In genomic region chr10:116286697-116287344, GRCm38 (mm10) we compare ENCODE assay signal across 25 mouse cellular contexts. TPM values are rescaled to one million over a fixed set of nuclear protein-coding genes. Genes with fewer than 3 reads are reported as not detected.
A peak's percentile ranks its signal among the peaks of the same experiment; 100 is the strongest.
DNase-seq lines count a peak whose midpoint lies in the region; ATAC-seq and TF ChIP-seq lines count a peak whose summit lies in the region.
"Had no signal": no experiment of that assay in that cellular context is flagged by ENCODE, and none has a peak within 500 bp of the region (broad histone marks: within the 10 kb centered on the region; RNA-seq: fewer than 3 reads in every experiment).

No protein-coding gene starts in this region.

- 0 out of 2 replicates have a peak, but pooled peaks have one; percentile 24 for ATAC-seq in kidney, embryonic 14.5 days (ENCODE audit: low FRiP score, low TSS enrichment)
- peak; percentile 59; the same call in 1 of the 2 replicates for ATAC-seq in kidney, postnatal 0 days (replicated peaks; ENCODE audit: low FRiP score, low read depth)
- 0 out of 2 replicates have a peak, but pooled peaks have one; percentile 33 for ATAC-seq in liver, embryonic 11.5 days (replicated peaks; ENCODE audit: low FRiP score)
- ATAC-seq: CD4-positive, CD25-positive, alpha-beta regulatory T cell, adult 4 months; inflammation-experienced regulatory T-cells, adult 6 months had no signal

- H3K9me3 ChIP-seq in kidney, embryonic 14.5 days (ENCODE audit: control insufficient read depth, low read length): no peaks in the 10 kb centered on the region
- no peaks in the 10 kb centered on the region for H3K9me3 ChIP-seq in kidney, postnatal 0 days (replicated peaks; ENCODE audit: low read length)
- no peaks in the 10 kb centered on the region for H3K9me3 ChIP-seq in liver, embryonic 11.5 days (ENCODE audit: control insufficient read depth, low read length)
- H3K9me3 ChIP-seq: embryonic facial prominence, embryonic 13.5 days; forebrain, embryonic 12.5 days; heart, embryonic 13.5 days; neural tube, embryonic 15.5 days had no signal

- H3K4me3 ChIP-seq in kidney, embryonic 14.5 days (ENCODE audit: low read length): no peak overlapping the region
- no peak overlapping the region for H3K4me3 ChIP-seq in kidney, postnatal 0 days (replicated peaks; ENCODE audit: low read depth, low read length)
- no peak overlapping the region for H3K4me3 ChIP-seq in liver, embryonic 11.5 days (ENCODE audit: low read depth, low read length)
- H3K4me3 ChIP-seq: embryonic facial prominence, embryonic 13.5 days; erythroblast, embryonic 14.5 days; forebrain, embryonic 12.5 days; heart, embryonic 13.5 days; neural tube, embryonic 15.5 days had no signal

- peak; percentile 92 for DNase-seq in heart, adult 11 months
- no peak for DNase-seq in heart, postnatal 4 days
- DNase-seq in kidney, adult 11 months: no peak
- DNase-seq in kidney, postnatal 0 days (ENCODE audit: low spot score): peak; percentile 28
- no peak for DNase-seq in liver, embryonic 11.5 days (ENCODE audit: low spot score)
- DNase-seq in adrenal gland, postnatal 4 days (ENCODE audit: low spot score in 2 of 2): no peak
- no peak for DNase-seq in left cerebral cortex, postnatal 25 days (ENCODE audit: low spot score in 2 of 2)
- DNase-seq: adrenal gland, postnatal 25 days; cerebellum, adult 11 months; cerebellum, adult 9-11 months; lung, postnatal 10 days; thymus, adult 18-20 months; thymus, postnatal 36 days had no signal

- no peak overlapping the region for H3K4me2 ChIP-seq in kidney, embryonic 14.5 days (replicated peaks; ENCODE audit: low read depth, low read length)
- no peak overlapping the region for H3K4me2 ChIP-seq in kidney, postnatal 0 days (ENCODE audit: low read length)
- no peak overlapping the region for H3K4me2 ChIP-seq in liver, embryonic 11.5 days
- H3K4me2 ChIP-seq: embryonic facial prominence, embryonic 13.5 days; forebrain, embryonic 12.5 days; heart, embryonic 13.5 days; hindbrain, embryonic 14.5 days; midbrain, embryonic 11.5 days; neural tube, embryonic 15.5 days had no signal

- intact Hi-C loops in left cerebral cortex, postnatal 25 days (cut with DNase I): no loop called here

- TF ChIP-seq CTCF in kidney, postnatal 0 days (IDR thresholded peaks at IDR 0.05; ENCODE audit: low read depth): no peak

- H3K27ac ChIP-seq in kidney, embryonic 14.5 days (ENCODE audit: low read depth, low read length): no peak overlapping the region
- 0 out of 2 replicates have a peak overlapping the region, but pooled peaks have one; percentile 10 for H3K27ac ChIP-seq in kidney, postnatal 0 days
- no peak overlapping the region for H3K27ac ChIP-seq in liver, embryonic 11.5 days (ENCODE audit: low read depth, low read length)
- H3K27ac ChIP-seq: embryonic facial prominence, embryonic 13.5 days; forebrain, embryonic 12.5 days; hindbrain, embryonic 14.5 days; liver, embryonic 14.5 days; neural tube, embryonic 15.5 days had no signal

- 89% methylated on average over 7 of the region's 7 CpGs for WGBS in kidney, embryonic 14.5 days
- 77% methylated on average over 7 of the region's 7 CpGs for WGBS in kidney, postnatal 0 days
- WGBS in liver, embryonic 11.5 days: 84% methylated on average over 7 of the region's 7 CpGs

- no peaks in the 10 kb centered on the region for H3K4me1 ChIP-seq in kidney, embryonic 14.5 days (ENCODE audit: control insufficient read depth, insufficient read depth, low read length)
- no peaks in the 10 kb centered on the region for H3K4me1 ChIP-seq in kidney, postnatal 0 days (replicated peaks; ENCODE audit: insufficient read depth, low read length)
- no peaks in the 10 kb centered on the region for H3K4me1 ChIP-seq in liver, embryonic 11.5 days (replicated peaks; ENCODE audit: control insufficient read depth, insufficient read depth, low read length)
- H3K4me1 ChIP-seq: embryonic facial prominence, embryonic 13.5 days; forebrain, embryonic 12.5 days; neural tube, embryonic 15.5 days had no signal

- no peak overlapping the region for H3K9ac ChIP-seq in kidney, embryonic 14.5 days (ENCODE audit: low read depth, low read length)
- no peak overlapping the region for H3K9ac ChIP-seq in kidney, postnatal 0 days (ENCODE audit: low read depth, low read length)
- no peak overlapping the region for H3K9ac ChIP-seq in liver, embryonic 11.5 days (ENCODE audit: low read depth, low read length)
- H3K9ac ChIP-seq: embryonic facial prominence, embryonic 13.5 days; forebrain, embryonic 12.5 days; heart, embryonic 13.5 days; hindbrain, embryonic 14.5 days; liver, embryonic 14.5 days; neural tube, embryonic 15.5 days had no signal

- H3K36me3 ChIP-seq in kidney, embryonic 14.5 days (ENCODE audit: control insufficient read depth, insufficient read depth, low read length): no peaks in the 10 kb centered on the region
- no peaks in the 10 kb centered on the region for H3K36me3 ChIP-seq in kidney, postnatal 0 days (ENCODE audit: insufficient read depth, low read length)
- H3K36me3 ChIP-seq in liver, embryonic 11.5 days (ENCODE audit: control insufficient read depth, insufficient read depth, low read length): no peaks in the 10 kb centered on the region
- H3K36me3 ChIP-seq: embryonic facial prominence, embryonic 13.5 days; forebrain, embryonic 12.5 days; neural tube, embryonic 15.5 days had no signal

- no peaks in the 10 kb centered on the region for H3K27me3 ChIP-seq in kidney, embryonic 14.5 days (ENCODE audit: control insufficient read depth, insufficient read depth, low read length)
- no peaks in the 10 kb centered on the region for H3K27me3 ChIP-seq in kidney, postnatal 0 days (ENCODE audit: insufficient read depth, low read length)
- H3K27me3 ChIP-seq in liver, embryonic 11.5 days (replicated peaks; ENCODE audit: control insufficient read depth, insufficient read depth, low read length): peaks cover 5% of the 10 kb centered on the region; the same call in 1 of the 2 replicates
- H3K27me3 ChIP-seq: embryonic facial prominence, embryonic 13.5 days; forebrain, embryonic 12.5 days; heart, embryonic 13.5 days; neural tube, embryonic 15.5 days had no signal

RNA-seq across cellular contexts. Expression of gene Ptprb, which starts 11.5 kb away (rescaled TPM):
- total RNA-seq in heart, postnatal 4 days (2021): 10 to 100 TPM; 56.8 to 65.5 TPM
- polyA plus RNA-seq in kidney, embryonic 14.5 days (2014; fragmentation: Nextera tagmentation; extraction: Ambion mirVana): 4.4 and 6.3 TPM in 2 replicates
- 5.5 and 6.4 TPM in 2 replicates for polyA plus RNA-seq in kidney, postnatal 0 days (2015; fragmentation: Nextera tagmentation; extraction: Ambion mirVana)
- 2.2 and 2.7 TPM in 2 replicates for polyA plus RNA-seq in liver, embryonic 11.5 days (2014; fragmentation: Nextera tagmentation; extraction: Ambion mirVana)
- 10 to 100 TPM; 35.0 to 35.5 TPM for total RNA-seq in adrenal gland, postnatal 4 days (2021)
- 10 to 100 TPM; 16.3 to 23.0 TPM for total RNA-seq in left cerebral cortex, postnatal 25 days (2021)
- total RNA-seq: megakaryocyte progenitor cell, adult 5-6 weeks had no signal
- polyA plus RNA-seq: CD4-positive, CD25-positive, alpha-beta regulatory T cell, adult 4 months had no signal

Comparison
In these comparisons a context has a peak if more than half of its experiments do, and no peak if none do; other contexts are left out.
1. DNase-seq: peak in heart, adult 11 months (single experiment) and kidney, postnatal 0 days (single experiment); none in heart, postnatal 4 days (single experiment), kidney, adult 11 months (single experiment), liver, embryonic 11.5 days (single experiment), adrenal gland, postnatal 4 days (0 of 2) and left cerebral cortex, postnatal 25 days (0 of 2).
2. Peak in every context shown above with its lines, with median percentiles within 50 percentile points of each other: ATAC-seq.